Mouse (Mus musculus) G1E (cell line): ENCODE results near the gene Sox5.

Experiments used
- CTCF ChIP-seq: IDR thresholded peaks from 2 replicates; pipeline ENCODE4 v1.5.1; 2012; ENCODE audit warnings: low read depth, low read length, inconsistent platforms, mixed read lengths
- GATA1 ChIP-seq: IDR thresholded peaks from 2 replicates; pipeline ENCODE4 v1.6.1; 2012; ENCODE audit warnings: borderline replicate concordance, low read length, inconsistent platforms, mixed read lengths
- GATA2 ChIP-seq: IDR thresholded peaks from 2 replicates; pipeline ENCODE4 v1.6.1; 2012; ENCODE audit warnings: low read depth, low read length, inconsistent platforms, borderline replicate concordance
- POLR2AphosphoS5 ChIP-seq: IDR thresholded peaks from 2 replicates; pipeline ENCODE4 v1.6.1; 2012; ENCODE audit warnings: low read depth, low read length, inconsistent platforms; ENCODE audit not compliant: insufficient replicate concordance
- TAL1 ChIP-seq: conservative IDR thresholded peaks from 2 replicates; pipeline ENCODE4 v1.6.1; 2012; ENCODE audit warnings: low read depth, low read length, inconsistent platforms, mixed read lengths

DNA sequence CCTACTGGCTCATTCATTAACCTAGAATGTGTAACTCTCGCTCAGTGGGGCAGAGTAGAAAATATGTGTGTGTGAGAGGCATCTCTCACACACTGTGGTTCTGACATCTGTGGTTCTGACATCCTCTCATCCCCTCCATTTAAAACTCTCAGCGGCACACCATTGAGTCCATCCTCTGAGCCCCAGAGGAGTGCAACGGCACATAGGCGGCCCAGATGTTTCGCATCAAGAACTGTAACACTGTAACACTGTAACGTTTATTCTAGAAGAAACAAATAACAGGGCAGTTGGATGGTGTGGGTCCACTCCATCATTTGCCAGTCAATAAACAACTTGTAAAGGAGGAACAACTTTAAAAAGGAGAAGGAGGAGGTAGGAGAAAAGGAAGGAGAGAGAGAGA lies 479.0 kb downstream of the Sox5 start:
- TF ChIP-seq CTCF (no peak), GATA1 (no peak), TAL1 (no peak), POLR2AphosphoS5 (no peak), GATA2 (no peak)
